Mouse (Mus musculus): Measurements from ENCODE around the gene Syt14. TPM values are rescaled to one million over a fixed set of nuclear protein-coding genes. Genes with fewer than 3 reads are reported as not detected.

The Syt14 gene
- 0.26 TPM for polyA plus RNA-seq (2017; shearing (Covaris generic))

DNA sequence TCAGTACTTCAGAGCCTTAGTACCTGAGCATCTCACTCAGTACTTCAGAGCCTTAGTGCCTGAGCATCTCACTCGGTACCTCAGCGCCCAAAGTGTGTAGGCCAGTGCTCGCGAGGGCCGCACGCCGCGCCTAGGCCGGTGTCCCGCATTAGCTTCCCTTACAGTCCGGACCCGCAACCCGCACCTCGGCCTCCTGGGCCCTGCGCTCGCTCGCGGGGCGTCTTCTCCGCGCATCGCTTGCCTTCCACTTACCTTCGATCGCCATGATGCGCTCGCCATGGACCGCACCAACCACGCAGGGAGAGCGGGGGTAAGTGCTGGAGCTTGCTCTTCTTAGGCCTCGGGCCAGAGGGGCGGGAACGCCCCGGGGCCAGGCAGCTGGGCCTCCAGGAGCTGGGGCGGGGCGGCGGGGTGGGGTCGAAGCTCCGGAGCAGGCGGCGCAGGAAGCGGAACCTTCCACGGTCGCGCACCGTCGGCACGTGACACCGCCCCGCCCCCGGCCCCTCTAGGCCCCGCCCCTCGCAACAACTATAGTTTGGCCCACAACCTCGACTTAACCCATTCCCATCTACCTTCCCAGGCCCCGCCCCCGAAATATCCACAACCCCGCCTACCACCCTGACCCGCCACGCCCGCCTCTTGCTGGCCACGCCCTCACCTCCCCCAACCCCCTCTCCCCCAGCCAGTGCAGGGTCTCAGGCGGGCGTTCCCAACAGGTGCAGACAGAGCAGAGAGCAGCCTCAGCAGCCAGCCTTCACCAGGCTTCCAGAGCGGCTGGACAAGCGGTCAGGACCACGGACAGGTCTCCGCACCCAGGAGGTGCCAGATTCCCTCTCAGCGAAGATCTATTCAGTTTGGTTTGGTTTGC is at the start of gene Syt14:
Syt14 (minus strand) TSS at position 405 of the 868 bp plus-strand sequence.

DNA sequence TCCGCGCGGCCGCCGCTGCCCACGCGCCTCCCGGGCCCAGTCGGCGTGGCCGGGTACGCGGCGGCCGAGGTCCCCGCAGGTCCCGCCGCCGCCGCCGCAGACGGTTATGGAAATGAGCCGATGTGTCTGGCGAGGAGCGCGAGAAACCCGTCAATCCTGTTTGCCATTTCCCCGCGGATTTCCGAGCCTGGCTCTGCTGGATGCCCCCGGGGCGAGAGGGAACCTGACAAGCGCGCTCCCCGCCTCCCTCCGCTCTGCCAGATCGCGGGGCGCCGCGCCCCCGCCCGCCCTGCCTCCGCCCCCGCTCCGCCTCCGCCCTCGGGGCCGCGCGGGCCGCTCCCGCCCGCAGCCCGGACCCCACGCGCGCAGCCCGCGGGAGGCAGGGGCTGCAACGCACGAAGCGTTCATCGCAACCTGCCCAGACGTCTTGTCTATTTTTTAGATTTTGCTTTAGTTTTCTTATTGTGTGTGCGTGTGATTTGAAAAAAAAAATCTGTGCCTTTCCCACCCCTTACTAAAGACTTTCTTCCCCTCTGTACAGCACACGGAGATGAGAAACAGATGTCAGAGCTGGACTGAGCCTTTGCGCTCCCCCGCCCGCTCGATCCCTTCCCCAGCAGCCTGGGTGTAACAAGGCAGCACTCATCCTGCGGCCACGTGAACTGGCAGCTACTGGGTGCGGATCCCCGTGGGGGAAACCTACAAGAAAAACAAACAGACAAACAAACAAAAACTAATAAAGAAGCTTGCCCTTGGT is 179.9 kb downstream of the Syt14 start, which contains the start of gene Sertad4:
Sertad4 (minus strand) TSS at position 283 of the 757 bp plus-strand sequence.

Other genes with a start within 250 kb of the Syt14 start
- gene Sertad4, start 180.0 kb downstream of the Syt14 start, polyA plus RNA-seq (2017; shearing (Covaris generic)): not detected
- 8.0 TPM for gene Diexf, start 94.5 kb upstream of the Syt14 start, polyA plus RNA-seq (2017; shearing (Covaris generic))
- gene Irf6, start 117.3 kb upstream of the Syt14 start, polyA plus RNA-seq (2017; shearing (Covaris generic)): 19.9 TPM
- gene A130010J15Rik, start 132.3 kb upstream of the Syt14 start, polyA plus RNA-seq (2017; shearing (Covaris generic)): 10.8 TPM
- 636 TPM for gene Traf3ip3, start 165.9 kb upstream of the Syt14 start, polyA plus RNA-seq (2017; shearing (Covaris generic))
- gene Lamb3, start 171.9 kb upstream of the Syt14 start, polyA plus RNA-seq (2017; shearing (Covaris generic)): 28.6 TPM
- 159 TPM for gene Hsd11b1, start 228.3 kb upstream of the Syt14 start, polyA plus RNA-seq (2017; shearing (Covaris generic))
- gene G0s2, start 237.4 kb upstream of the Syt14 start, polyA plus RNA-seq (2017; shearing (Covaris generic)): 4.2 TPM